Mouse (Mus musculus): Measurements from ENCODE around the gene Igsf9. TPM values are rescaled to one million over a fixed set of nuclear protein-coding genes. Genes with fewer than 3 reads are reported as not detected.
A peak's percentile ranks its signal among the peaks of the same experiment; 100 is the strongest.

Igsf9 gene
- polyA plus RNA-seq, 2 experiments = 0.60 to 2.1 TPM

GRCm38 (mm10) chr1:172474196-172474595 lies 7.4 kb upstream of the Igsf9 start:
- Histone ChIP-seq H3K4me1 (replicated peaks; ENCODE audit: control insufficient read depth in 2 of 2, insufficient read depth in 2 of 2, low read length in 1 of 2) (peaks cover 0 to 15% of the 10 kb centered on the region in 2 experiments; a peak in 2 of 4 replicates), H3K27me3 (ENCODE audit: control insufficient read depth, insufficient read depth, low read length) (no peaks in the 10 kb centered on the region), H3K9ac (replicated peaks) (no peak overlapping the region), H3K4me2 (ENCODE audit: low read depth) (no peak overlapping the region), H3K4me3 (ENCODE audit: insufficient read depth in 1 of 2, low read depth in 2 of 2, low read length in 2 of 2) (no peak overlapping the region), H3K36me3 (replicated peaks; ENCODE audit: control insufficient read depth, insufficient read depth, low read depth) (no peaks in the 10 kb centered on the region), H3K27ac (no peak overlapping the region), H3K9me3 (ENCODE audit: control insufficient read depth, low read length) (no peaks in the 10 kb centered on the region)
- DNase-seq (ENCODE audit: low read depth in 3 of 3, low spot score in 3 of 3) = no peak
- 59% methylated on average over 3 of the region's 3 CpGs for WGBS (ENCODE audit: insufficient replicate concordance)
- TF ChIP-seq CTCF (IDR thresholded peaks at IDR 0.05; ENCODE audit: low read depth) (no peak), EP300 (IDR thresholded peaks at IDR 0.05; ENCODE audit: low read depth) (no peak)
- ATAC-seq (ENCODE audit: insufficient read depth) = no peak

- H3K9ac ChIP-seq (replicated peaks) = no peak within 1 kb of the TSS
- no peaks in the 10 kb centered on the region for H3K36me3 ChIP-seq (replicated peaks; ENCODE audit: control insufficient read depth, insufficient read depth, low read depth)
- peak; percentile 43 for ATAC-seq (ENCODE audit: insufficient read depth)
- H3K4me1 ChIP-seq (replicated peaks; ENCODE audit: control insufficient read depth in 2 of 2, insufficient read depth in 2 of 2, low read length in 1 of 2) = peaks cover 0 to 11% of the 10 kb centered on the region in 2 experiments; a peak in 2 of 4 replicates
- no peaks in the 10 kb centered on the region for H3K9me3 ChIP-seq (ENCODE audit: control insufficient read depth, low read length)
- H3K27me3 ChIP-seq (ENCODE audit: control insufficient read depth, insufficient read depth, low read length) = no peaks in the 10 kb centered on the region
- H3K4me3 ChIP-seq (ENCODE audit: insufficient read depth in 1 of 2, low read depth in 2 of 2, low read length in 2 of 2) = no peak within 1 kb of the TSS
- DNase-seq (ENCODE audit: low read depth in 3 of 3, low spot score in 3 of 3) = no peak
- 13% methylated on average over 7 of the region's 7 CpGs for WGBS (ENCODE audit: insufficient replicate concordance)
- H3K4me2 ChIP-seq (ENCODE audit: low read depth) = no peak within 1 kb of the TSS
- no peak for TF ChIP-seq CTCF (IDR thresholded peaks at IDR 0.05; ENCODE audit: low read depth)
- no peak within 1 kb of the TSS for H3K27ac ChIP-seq
These were observed 6.4 kb upstream of the Igsf9 start, which contains the start of gene Slamf9 for GRCm38 (mm10) chr1:172475054-172475741. TSS of gene Slamf9 (plus strand) at chr1:172475358.

- no peak overlapping the region for H3K9ac ChIP-seq (replicated peaks)
- no peak for ATAC-seq (ENCODE audit: insufficient read depth)
- no peak overlapping the region for H3K4me3 ChIP-seq (ENCODE audit: insufficient read depth in 1 of 2, low read depth in 2 of 2, low read length in 2 of 2)
- no peak overlapping the region for H3K27ac ChIP-seq
- H3K9me3 ChIP-seq (ENCODE audit: control insufficient read depth, low read length) = no peaks in the 10 kb centered on the region
- no peaks in the 10 kb centered on the region for H3K36me3 ChIP-seq (replicated peaks; ENCODE audit: control insufficient read depth, insufficient read depth, low read depth)
- DNase-seq (ENCODE audit: low read depth in 3 of 3, low spot score in 3 of 3) = no peak
- no peak overlapping the region for H3K4me2 ChIP-seq (ENCODE audit: low read depth)
- TF ChIP-seq EP300 (IDR thresholded peaks at IDR 0.05; ENCODE audit: low read depth) (no peak), CTCF (IDR thresholded peaks at IDR 0.05; ENCODE audit: low read depth) (no peak)
- peaks cover 8% of the 10 kb centered on the region for H3K27me3 ChIP-seq (ENCODE audit: control insufficient read depth, insufficient read depth, low read length)
- whole genome bisulfite sequencing (ENCODE audit: insufficient replicate concordance) = 29% methylated on average over 5 of the region's 5 CpGs
- H3K4me1 ChIP-seq (replicated peaks; ENCODE audit: control insufficient read depth in 2 of 2, insufficient read depth in 2 of 2, low read length in 1 of 2) = peaks cover 0 to 11% of the 10 kb centered on the region in 2 experiments; a peak in 2 of 4 replicates
These were observed 3.6 kb upstream of the Igsf9 start for GRCm38 (mm10) chr1:172478020-172478419.

- Histone ChIP-seq H3K27me3 (ENCODE audit: control insufficient read depth, insufficient read depth, low read length) (peaks cover 8% of the 10 kb centered on the region), H3K4me1 (replicated peaks; ENCODE audit: control insufficient read depth in 2 of 2, insufficient read depth in 2 of 2, low read length in 1 of 2) (peaks cover 0 to 3% of the 10 kb centered on the region in 2 experiments; a peak in 2 of 4 replicates), H3K4me2 (ENCODE audit: low read depth) (no peak overlapping the region), H3K36me3 (replicated peaks; ENCODE audit: control insufficient read depth, insufficient read depth, low read depth) (no peaks in the 10 kb centered on the region), H3K4me3 (ENCODE audit: insufficient read depth in 1 of 2, low read depth in 2 of 2, low read length in 2 of 2) (no peak overlapping the region), H3K9me3 (ENCODE audit: control insufficient read depth, low read length) (no peaks in the 10 kb centered on the region), H3K27ac (no peak overlapping the region), H3K9ac (replicated peaks) (no peak overlapping the region)
- TF ChIP-seq CTCF (IDR thresholded peaks at IDR 0.05; ENCODE audit: low read depth) = no peak
- TF ChIP-seq EP300 (IDR thresholded peaks at IDR 0.05; ENCODE audit: low read depth) = no peak
- ATAC-seq (ENCODE audit: insufficient read depth) = no peak
- DNase-seq (ENCODE audit: low read depth in 3 of 3, low spot score in 3 of 3) = no peak
- WGBS (ENCODE audit: insufficient replicate concordance) = 61% methylated on average over 4 of the region's 4 CpGs
These were observed 1.2 kb upstream of the Igsf9 start for GRCm38 (mm10) chr1:172480376-172480775.

GRCm38 (mm10) chr1:172481111-172481510 lies 477 bp upstream of the Igsf9 start:
- H3K27ac ChIP-seq = no peak overlapping the region
- H3K4me3 ChIP-seq (ENCODE audit: insufficient read depth in 1 of 2, low read depth in 2 of 2, low read length in 2 of 2) = no peak overlapping the region
- TF ChIP-seq CTCF (IDR thresholded peaks at IDR 0.05; ENCODE audit: low read depth) (no peak), EP300 (IDR thresholded peaks at IDR 0.05; ENCODE audit: low read depth) (no peak)
- ATAC-seq (ENCODE audit: insufficient read depth) (no peak), DNase-seq (ENCODE audit: low read depth in 3 of 3, low spot score in 3 of 3) (no peak)
- H3K4me2 ChIP-seq (ENCODE audit: low read depth) = peak overlapping the region; percentile 54
- peaks cover 8% of the 10 kb centered on the region for H3K27me3 ChIP-seq (ENCODE audit: control insufficient read depth, insufficient read depth, low read length)
- H3K4me1 ChIP-seq (replicated peaks; ENCODE audit: control insufficient read depth in 2 of 2, insufficient read depth in 2 of 2, low read length in 1 of 2) = no peaks in the 10 kb centered on the region; a peak in 1 of 4 replicates
- H3K9ac ChIP-seq (replicated peaks) = no peak overlapping the region
- no peaks in the 10 kb centered on the region for H3K36me3 ChIP-seq (replicated peaks; ENCODE audit: control insufficient read depth, insufficient read depth, low read depth)
- no peaks in the 10 kb centered on the region for H3K9me3 ChIP-seq (ENCODE audit: control insufficient read depth, low read length)
- 16% methylated on average over 13 of the region's 13 CpGs for WGBS (ENCODE audit: insufficient replicate concordance)
